Mouse (Mus musculus): Measurements from ENCODE around the gene Fbxo34.
"Not testable (repeated sequence)": the region's sequence is repeated elsewhere in the genome, so short reads cannot be mapped to it uniquely, and the experiment has no call there.

Fbxo34 gene

DNA sequence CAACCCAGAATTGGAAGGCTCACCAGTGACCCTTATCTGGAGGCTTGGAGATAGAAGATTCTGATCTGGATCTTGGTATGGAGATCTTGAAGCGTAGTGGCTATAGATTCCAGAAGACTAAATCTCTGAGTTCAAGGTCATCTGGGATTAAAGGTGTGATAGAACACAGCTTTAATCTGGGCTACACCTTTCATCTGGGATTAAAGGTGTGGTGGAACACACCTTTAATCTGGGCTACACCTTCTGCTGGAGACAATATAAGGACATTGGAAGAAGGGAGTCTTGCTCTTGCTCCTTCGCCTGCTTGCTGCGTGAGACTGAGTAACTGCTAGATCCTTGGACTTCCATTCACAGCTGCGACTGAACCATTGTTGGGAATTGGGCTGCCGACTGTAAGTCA, at the start of gene Fbxo34:
Gene Fbxo34 (plus strand): TSS at position 301 of the 400 bp plus-strand sequence.
- not testable (repeated sequence) for DNase-seq

GRCm38 (mm10) chr14:47402735-47403134, 47.5 kb upstream of the Fbxo34 start:
- no peak for DNase-seq

DNA sequence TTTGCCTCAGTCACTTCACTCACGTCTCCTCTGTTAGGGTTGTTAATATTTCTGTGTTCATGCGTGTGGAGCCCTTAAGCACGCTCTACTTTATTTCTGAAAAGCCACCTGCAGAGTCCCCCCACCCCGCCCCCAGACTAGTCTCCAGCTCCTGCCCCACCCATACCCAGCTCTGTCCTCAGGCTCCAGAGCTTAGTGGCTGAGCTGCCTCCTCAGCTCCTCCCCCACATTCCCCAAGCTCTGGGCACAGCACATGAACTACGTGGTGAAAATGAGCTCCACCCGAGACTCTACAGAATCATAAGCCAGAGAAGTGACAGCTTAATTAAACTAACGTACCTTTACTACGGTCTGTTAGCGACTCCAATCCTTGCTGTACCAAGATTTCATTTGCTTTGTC, 44.2 kb upstream of the Fbxo34 start:
- DNase-seq = no peak

DNA sequence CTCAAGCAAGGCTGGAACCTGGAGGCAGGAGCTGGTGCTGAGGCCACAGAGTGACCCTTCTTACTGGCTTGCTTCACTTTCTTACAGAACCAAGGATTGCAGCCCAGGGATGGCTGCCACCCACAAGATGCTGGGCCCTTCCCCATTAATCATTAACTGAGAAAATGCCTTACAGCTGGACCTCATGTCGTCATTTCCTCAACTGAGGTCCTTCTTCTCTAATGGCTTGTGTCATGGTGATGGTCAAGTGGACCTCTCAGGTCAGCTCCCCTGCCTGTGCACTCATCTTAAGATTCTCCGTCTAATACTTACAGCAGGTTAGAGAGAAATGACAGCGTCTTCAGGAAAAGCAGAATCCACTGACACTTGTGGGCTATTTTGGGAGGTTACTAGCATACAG, 32.9 kb upstream of the Fbxo34 start:
- DNase-seq = no peak

GRCm38 (mm10) chr14:47417775-47418665, 32.2 kb upstream of the Fbxo34 start, which contains the start of gene Dlgap5:
TSS of gene Dlgap5 (minus strand) at chr14:47418407.
- peak; percentile 96 for DNase-seq

GRCm38 (mm10) chr14:47418666-47418991, 31.6 kb upstream of the Fbxo34 start:
- DNase-seq = no peak

DNA sequence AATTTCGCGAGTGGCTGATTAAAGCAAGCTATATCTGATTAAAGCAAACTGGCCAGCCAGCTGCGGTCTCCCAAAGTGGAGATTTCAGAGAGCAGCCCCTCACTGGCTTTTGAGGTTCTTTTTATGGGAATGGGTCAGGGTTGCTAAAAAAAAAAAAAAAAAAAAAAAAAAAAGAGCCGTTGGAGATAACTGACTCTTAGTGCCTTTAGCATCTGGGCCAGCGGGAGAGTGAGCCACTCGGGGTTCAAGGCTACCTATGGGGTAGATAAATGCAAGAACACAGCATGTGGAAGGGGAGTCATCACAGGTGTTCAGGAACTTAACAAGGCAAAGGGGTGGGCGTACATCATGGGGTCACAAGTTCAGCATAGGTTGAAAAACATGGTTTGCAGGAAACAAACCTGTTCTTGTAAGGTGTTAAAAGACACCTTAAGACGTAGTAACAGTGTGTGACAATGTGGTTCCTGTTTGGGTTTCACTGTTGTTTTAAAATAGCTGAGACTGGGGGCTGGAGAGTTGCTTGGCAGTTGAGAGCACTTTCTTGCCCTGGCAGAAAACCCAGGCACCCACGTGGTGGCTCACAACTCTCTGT, 31.1 kb upstream of the Fbxo34 start:
- DNase-seq = no peak

- DNase-seq = peak; percentile 30
Measured at GRCm38 (mm10) chr14:47419723-47420276, 30.4 kb upstream of the Fbxo34 start.

- no peak for DNase-seq
Measured at GRCm38 (mm10) chr14:47421606-47422005, 28.6 kb upstream of the Fbxo34 start.

DNA sequence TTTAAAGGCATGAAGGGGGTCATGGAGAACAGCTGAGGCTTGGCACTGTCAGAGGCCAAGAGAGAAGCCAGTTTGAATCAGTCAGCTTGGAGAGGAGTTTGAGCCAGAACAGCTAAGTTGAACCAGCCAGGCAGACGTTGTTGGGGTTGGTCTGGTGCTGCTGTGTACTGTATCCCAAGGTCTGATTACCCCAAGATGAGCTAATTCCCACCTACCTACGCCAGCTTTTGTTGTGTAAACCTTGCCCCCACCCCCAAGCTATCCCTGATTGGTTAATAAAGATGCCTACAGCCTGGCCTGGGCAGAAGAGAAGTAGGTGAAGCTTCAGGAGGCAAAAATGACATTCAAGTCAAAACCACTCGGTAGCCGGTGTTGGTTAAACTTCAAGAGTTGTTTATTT, 27.8 kb upstream of the Fbxo34 start:
- DNase-seq = no peak

GRCm38 (mm10) chr14:47432987-47433386, 17.2 kb upstream of the Fbxo34 start:
- peak; percentile 24 for DNase-seq

DNA sequence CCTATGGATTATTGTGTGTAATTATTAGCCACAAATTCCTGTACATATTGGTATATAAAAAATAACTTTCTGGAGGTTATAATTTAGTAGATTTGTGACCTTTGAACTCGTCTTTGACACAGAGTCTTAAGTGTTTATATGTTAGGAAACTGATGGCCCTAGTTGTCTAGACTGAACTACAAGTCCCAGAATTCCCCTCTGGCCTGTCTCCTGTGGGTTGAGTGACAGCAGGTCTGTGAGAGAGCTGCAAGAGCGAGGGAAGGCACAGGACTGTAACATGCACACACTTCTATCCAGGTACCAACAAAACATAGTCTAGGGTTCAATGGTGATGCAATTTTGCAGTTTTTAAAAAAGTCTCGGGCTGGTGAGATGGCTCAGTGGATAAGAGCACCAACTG, 11.3 kb upstream of the Fbxo34 start:
- no peak for DNase-seq

DNA sequence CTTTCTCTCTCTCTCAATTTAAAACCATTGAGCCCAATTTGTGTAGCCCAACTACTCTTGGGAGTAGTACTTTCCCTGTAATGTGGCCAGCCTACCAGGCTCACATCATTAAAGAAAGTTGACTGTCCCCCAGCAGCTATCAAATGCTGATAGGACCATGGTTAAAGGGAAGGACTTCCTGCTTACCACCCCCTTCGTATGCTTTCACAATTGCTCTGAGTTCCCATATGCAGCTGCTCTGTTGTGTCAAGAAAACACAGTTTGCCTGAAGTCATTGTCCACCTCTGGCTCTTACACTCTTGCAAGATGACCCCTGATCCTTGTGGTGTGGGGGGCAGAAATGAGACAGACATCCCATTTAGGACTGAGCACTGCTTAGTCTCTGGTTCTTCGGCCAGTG, 5.3 kb upstream of the Fbxo34 start:
- DNase-seq = no peak

- DNase-seq = no peak
Measured at GRCm38 (mm10) chr14:47445331-47446095, 4.7 kb upstream of the Fbxo34 start.

DNA sequence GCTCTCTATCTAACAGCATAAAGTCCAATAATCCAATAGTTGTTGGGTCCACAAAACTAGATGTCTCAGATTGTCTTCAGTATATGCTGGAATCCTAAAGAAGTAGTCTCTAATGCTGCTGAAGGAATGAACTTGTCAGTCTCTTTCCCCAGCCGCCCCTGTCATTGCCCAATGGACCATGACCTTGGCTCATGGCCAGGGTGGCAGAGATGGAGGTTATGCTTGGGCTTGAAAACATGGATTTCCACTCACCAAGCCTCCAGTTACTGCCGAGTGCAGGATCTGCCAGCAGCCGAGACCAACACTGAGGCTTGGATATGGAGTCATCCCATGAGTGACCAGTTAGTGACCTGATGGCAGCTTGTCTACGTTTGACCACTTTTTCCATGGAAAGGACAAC, 9.3 kb downstream of the Fbxo34 start:
- no peak for DNase-seq

GRCm38 (mm10) chr14:47461997-47462396, 11.8 kb downstream of the Fbxo34 start:
- no peak for DNase-seq

DNA sequence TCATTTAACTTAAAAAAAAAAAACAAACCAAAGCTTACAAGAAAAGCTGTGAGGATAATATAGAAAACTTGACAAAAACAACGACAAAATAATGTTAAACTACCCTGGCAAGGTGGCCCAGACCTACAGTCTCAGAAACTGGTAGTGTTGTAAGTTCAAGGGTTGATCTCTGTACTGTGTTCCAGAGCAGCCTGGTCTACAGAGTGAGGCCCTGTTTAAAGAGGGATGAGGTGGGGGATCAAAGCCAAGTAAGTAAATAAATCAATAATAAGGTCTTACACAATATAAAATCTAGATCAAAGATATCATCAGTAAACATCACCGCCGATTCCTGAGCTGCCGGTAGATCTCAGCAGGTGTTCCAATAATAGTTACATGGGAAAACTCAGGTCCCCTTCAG, 12.2 kb downstream of the Fbxo34 start:
- no peak for DNase-seq

DNA sequence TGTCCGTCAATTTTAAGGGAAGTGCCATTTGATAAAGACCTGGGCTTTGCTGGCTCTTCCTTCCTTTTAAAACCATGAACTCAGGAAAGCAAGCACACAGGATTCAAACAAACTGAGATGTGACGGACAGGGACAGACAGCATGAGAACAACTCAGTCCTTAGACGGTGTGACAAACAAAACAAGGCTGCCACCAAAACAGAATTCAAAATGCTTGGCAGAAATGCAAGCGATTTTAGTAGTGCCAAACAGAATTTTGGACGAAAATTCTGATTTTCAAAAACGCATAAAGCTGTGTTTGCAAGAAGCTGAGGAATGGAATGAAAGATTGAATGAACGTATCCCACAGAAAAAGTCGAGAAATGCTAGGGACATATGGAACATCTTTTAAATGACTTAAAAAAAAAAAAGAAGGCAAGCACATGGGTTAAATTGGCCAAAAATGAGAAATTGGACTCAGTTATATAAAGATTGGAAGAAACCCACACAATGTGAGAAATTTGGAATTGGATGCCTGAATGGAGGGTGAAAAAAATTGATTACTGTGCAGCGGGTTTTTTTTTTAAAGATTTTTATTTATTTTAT, 12.7 kb downstream of the Fbxo34 start:
- no peak for DNase-seq

DNA sequence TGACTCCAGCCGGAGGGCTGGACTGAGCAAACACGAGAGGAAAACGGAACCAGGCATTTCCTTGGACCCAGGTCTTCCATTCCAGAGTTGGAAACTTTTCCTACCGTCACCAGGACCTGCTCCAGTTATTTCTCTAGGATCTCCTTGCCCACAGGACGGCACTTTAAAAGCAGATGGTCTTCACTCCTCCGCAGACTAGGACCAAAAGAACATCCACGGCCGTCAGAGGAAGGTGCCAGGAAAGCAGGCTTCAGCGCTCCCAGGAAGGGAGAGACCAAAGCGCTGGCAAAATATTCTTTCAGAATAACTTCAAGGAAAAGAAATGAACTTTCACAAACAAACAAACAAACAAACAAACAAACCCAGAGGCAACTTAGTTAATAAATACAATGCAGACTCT, 14.2 kb downstream of the Fbxo34 start:
- no peak for DNase-seq

DNA sequence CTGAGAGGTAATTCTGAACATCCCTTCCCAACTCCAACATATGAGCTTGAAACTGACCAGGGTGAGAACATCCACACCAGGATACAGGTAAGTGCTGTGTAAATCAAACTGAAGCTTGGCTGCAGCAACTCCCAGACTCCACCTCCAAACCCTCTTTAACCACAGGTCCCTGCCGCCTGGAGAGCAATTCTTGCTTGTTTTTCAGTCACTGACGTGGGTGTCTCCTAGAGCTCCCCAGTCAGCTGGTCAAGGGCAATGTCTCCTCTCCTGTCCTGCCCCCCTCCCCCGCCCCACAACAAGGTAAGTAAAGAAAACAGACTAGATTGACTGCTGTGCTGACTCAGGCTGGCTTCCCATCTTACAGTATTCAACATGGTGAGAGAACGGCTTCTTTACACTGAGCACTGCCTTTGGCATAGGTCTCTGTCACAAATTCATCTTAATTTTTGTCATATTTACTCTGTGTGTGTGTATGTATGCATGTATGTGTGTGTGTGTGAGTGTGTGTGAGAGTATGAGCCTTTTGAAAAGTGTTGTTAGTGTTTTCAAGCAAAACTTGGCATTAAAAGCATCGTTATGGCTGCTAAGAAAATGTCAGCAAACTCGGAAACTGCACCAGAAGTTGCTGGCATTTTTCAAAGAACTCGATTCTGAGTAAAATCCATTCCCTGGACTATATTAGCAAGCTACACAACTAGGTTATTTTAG, 15.4 kb downstream of the Fbxo34 start:
- DNase-seq = no peak

DNA sequence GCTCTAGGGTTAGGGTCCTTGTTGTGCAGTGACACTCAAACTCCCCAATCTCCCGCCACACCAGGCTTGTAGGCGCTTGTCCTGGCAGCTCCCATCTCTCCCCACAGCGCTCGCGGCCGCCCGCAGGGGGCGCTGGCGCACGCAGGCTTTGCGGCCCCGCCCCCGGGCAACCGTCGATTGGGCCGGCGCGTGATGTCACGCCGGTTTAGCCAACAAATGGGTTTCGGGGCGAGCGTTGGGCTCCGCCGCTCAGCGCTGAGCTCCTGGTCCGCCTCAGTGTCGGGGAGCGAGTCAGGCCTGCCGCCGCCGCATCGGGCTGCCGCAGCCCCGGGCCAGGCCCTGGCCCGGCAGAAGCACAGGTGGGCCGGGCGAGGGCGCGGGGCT, 22.1 kb downstream of the Fbxo34 start:
- peak; percentile 96 for DNase-seq
